Mouse (Mus musculus): ENCODE measurements around the gene Gm20403. TPM values are rescaled to one million over a fixed set of nuclear protein-coding genes. Genes with fewer than 3 reads are reported as not detected.

The Gm20403 gene
- polyA plus RNA-seq, 1 experiment, result not detected

Other genes starting within 250 kb of the Gm20403 start
- gene Snx6, start 190.8 kb downstream of the Gm20403 start, polyA plus RNA-seq (2012; rRNA removed), result 22.8 and 25.7 TPM in 2 replicates
- gene Cfl2, start 123.7 kb downstream of the Gm20403 start, polyA plus RNA-seq (2012; rRNA removed), result 27.1 and 41.5 TPM in 2 replicates
- 4.6 and 5.4 TPM in 2 replicates for gene Baz1a, start 27.8 kb upstream of the Gm20403 start, polyA plus RNA-seq (2012; rRNA removed)
- gene 2700097O09Rik, start 93.6 kb upstream of the Gm20403 start, polyA plus RNA-seq (2012; rRNA removed), result 7.1 and 7.3 TPM in 2 replicates
- gene Srp54a, start 93.7 kb upstream of the Gm20403 start, polyA plus RNA-seq (2012; rRNA removed), result 19.2 and 20.4 TPM in 2 replicates
- gene Fam177a, start 137.9 kb upstream of the Gm20403 start, polyA plus RNA-seq (2012; rRNA removed), result 7.7 and 8.6 TPM in 2 replicates
- 13.9 and 22.1 TPM in 2 replicates for gene Srp54b, start 168.6 kb upstream of the Gm20403 start, polyA plus RNA-seq (2012; rRNA removed)
- gene 1700047I17Rik2, start 213.1 kb upstream of the Gm20403 start, polyA plus RNA-seq (2012; rRNA removed), result 1.1 TPM in 1 of 2 replicates, not detected in the other
- 14.4 and 14.9 TPM in 2 replicates for gene Srp54c, start 243.6 kb upstream of the Gm20403 start, polyA plus RNA-seq (2012; rRNA removed)

Data from gonadal fat pad, adult 2 months (tissue).